Mouse (Mus musculus): Measurements from ENCODE around the gene Chchd6.

DNA sequence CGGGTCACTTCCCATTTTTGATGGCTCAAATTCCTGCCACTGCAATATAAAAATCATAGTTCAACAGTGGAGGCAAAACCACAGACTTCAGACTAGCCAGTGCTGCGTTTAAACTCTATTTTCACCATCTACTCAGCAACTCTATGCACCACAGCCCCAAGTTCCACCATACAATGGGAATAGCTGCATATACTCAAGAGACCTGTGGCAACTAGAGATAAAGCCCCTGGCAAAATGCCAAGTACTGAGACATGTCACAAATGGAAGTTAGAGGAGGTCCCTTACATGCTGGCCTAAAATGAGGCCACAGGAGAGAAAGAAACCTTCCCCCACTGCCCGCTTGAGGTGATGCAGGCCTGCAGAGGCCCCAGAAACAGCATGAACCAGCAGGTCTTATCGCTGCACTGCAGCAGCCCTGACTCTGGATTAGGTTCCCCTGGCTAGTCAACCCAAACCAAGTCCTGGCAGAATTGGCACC, 139.9 kb downstream of the Chchd6 start:
- TF ChIP-seq CTCF (IDR thresholded peaks at IDR 0.05; ENCODE audit: extremely low read depth, insufficient read depth, insufficient read length, insufficient replicate concordance) (no peak), POLR2A (IDR thresholded peaks at IDR 0.05; ENCODE audit: low read depth, low read length) (no peak)
